Mouse (Mus musculus) B cell, adult (primary cell): ENCODE data around the gene Gm7247. TPM values are rescaled to one million over a fixed set of nuclear protein-coding genes. Genes with fewer than 3 reads are reported as not detected.

Experiments
- total RNA-seq: library from RNA; stranded (reverse); gene quantifications from 4 replicates; pipeline ENCODE4 v1.2.4, GENCODE M21; 2023; ENCODE audit not compliant: inconsistent age

Gm7247 gene
- total RNA-seq: not detected in 4 replicates

DNA sequence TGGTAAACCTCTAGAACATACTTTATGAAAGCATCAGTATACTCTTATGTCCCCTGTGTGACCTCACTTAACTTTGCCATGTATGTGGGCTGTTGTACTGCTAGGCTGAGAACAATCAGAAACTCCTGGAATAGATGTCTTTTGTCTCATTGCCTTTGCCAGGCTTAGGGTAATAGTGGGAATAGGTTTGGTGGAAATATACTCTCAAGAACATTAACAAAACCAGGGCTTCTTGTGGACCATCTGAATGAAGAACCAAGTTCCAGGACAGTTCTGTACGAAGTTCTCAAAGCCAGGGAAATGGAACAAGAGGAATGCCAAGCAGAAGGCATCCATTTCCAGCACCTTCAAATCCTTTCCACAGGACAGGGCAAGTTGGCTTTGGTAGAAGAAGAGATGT is at the start of gene Gm7247:
Gm7247 (plus strand) TSS at position 301 of the 400 bp plus-strand sequence.

DNA sequence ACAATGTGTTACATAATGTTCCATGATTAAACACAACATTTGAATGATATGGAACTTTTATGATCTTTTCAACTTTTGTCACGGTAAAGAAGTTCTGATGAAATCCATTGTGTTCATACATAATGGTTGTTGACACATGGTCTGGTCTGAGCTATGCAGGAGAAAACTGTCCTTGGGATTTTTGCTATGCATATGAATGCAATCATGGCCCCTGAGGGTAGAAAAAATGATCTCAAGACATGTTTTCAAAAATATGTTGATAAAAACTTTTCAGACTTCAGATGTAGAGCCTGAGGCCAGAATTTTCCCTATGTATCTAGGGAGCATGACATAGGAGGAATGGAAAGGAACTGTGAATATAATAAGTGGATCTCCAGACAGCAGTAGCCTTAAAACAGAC is 49.0 kb downstream of the Gm7247 start, which contains the start of gene Vmn2r88:
Vmn2r88 (plus strand) TSS at position 301 of the 400 bp plus-strand sequence.

DNA sequence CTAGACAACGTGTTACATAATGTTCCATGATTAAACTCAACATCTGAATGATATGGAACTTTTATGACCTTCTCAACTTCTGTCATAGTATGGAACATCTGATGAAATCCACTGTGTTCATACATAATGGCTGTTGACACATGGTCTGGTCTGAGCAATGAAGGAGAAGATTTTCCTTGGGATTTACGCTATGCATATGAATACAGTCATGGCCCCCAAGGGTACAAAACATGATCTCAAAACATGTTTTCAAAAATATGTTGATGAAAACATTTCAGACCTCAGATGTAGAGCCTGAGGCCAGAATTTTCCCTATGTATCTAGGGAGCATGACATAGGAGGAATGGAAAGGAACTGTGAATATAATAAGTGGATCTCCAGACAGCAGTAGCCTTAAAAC is 90.0 kb downstream of the Gm7247 start, which contains the start of gene Vmn2r89:
Vmn2r89 (plus strand) TSS at position 301 of the 400 bp plus-strand sequence.

DNA sequence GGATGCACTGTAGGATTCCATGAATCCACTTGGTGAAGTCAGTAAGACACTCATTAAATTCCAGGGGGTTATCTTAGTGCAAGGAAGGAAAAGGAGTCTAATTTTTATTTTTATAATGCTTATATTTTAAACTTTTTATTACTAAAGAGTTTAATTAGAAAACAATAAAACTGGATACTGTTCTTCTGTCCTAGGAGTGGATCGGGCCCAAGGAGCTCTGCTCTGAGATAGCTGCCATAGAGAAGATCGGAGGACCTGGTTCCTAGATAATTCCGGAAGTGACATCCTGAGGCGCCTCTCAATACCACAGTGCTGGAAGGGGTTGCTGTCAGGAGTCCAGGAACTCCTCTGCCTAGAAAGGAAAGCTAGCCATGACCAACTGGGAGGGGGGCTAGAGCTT is 190.9 kb downstream of the Gm7247 start, which contains the start of gene Gm5622:
Gm5622 (plus strand) TSS at position 301 of the 400 bp plus-strand sequence.

DNA sequence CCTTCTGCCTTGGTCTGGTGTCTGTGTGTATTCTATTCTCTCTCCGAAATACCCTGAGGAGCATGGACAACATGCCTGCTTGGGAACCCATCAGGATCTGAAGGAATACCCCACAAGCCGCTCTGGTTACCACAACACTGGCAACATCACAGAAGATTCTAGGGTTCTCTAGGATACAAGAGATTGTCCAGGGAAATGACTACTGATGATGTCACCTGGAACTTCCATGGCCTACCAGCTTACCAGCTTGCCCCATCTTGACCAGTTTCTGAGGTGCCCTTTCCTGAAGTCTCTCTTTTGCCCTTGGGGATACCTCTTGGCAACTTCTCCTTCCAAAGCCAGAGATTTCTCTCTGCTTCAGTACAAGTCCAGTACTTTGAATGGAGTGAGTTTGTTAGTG is 212.4 kb downstream of the Gm7247 start, which contains the start of gene Gm17175:
Gm17175 (minus strand) TSS at position 101 of the 400 bp plus-strand sequence.

DNA sequence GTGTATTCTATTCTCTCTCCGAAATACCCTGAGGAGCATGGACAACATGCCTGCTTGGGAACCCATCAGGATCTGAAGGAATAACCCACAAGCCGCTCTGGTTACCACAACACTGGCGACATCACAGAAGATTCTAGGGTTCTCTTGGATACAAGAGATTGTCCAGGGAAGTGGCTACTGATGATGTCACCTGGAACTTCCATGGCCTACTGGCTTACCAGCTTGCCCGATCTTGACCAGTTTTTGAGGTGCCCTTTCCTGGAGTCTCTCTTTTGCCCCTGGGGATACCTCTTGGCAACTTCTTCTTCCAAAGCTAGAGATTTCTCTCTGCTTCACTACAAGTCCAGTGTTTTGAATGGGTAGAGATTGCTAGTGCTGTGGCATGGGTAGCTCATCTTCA is 230.5 kb downstream of the Gm7247 start, which contains the start of gene Gm17174:
Gm17174 (minus strand) TSS at position 101 of the 400 bp plus-strand sequence.

DNA sequence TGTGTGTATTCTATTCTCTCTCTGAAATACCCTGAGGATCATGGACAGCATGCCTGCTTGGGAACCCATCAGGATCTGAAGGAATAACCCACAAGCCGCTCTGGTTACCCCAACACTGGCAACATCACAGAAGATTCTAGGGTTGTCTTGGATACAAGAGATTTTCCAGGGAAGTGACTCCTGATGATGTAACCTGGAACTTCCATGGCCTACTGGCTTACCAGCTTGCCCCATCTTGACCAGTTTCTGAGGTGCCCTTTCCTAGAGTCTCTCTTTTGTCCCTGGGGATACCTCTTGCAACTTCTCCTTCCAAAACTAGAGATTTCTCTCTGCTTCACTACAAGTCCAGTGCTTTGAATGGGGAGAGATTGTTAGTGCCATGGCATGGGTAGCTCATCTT is 249.7 kb downstream of the Gm7247 start, which contains the start of gene Gm17078:
Gm17078 (minus strand) TSS at position 101 of the 400 bp plus-strand sequence.

Other genes starting within 250 kb of the Gm7247 start
- not detected in 4 replicates for gene Eddm3b, start 247.3 kb upstream of the Gm7247 start, total RNA-seq
- gene Rnase6, start 237.8 kb upstream of the Gm7247 start, total RNA-seq: 106 to 123 TPM (median 116 TPM) in 4 replicates
- 0.72 TPM in 1 of 4 replicates, not detected in the others for gene Rnase1, start 215.0 kb upstream of the Gm7247 start, total RNA-seq
- gene Rnase2b, start 199.5 kb upstream of the Gm7247 start, total RNA-seq: not detected in 4 replicates
- not detected in 4 replicates for gene Ang2, start 162.6 kb upstream of the Gm7247 start, total RNA-seq
- not detected in 4 replicates for gene Ear14, start 158.4 kb upstream of the Gm7247 start, total RNA-seq
- gene Rnase2a, start 105.6 kb upstream of the Gm7247 start, total RNA-seq: not detected in 4 replicates
- gene Vmn2r88, start 49.1 kb downstream of the Gm7247 start, total RNA-seq: not detected in 4 replicates
- not detected in 4 replicates for gene Vmn2r89, start 90.1 kb downstream of the Gm7247 start, total RNA-seq
- not detected in 4 replicates for gene Gm5622, start 191.0 kb downstream of the Gm7247 start, total RNA-seq
- gene Gm17175, start 212.3 kb downstream of the Gm7247 start, total RNA-seq: not detected in 4 replicates
- gene Gm17174, start 230.4 kb downstream of the Gm7247 start, total RNA-seq: not detected in 4 replicates
- not detected in 4 replicates for gene Gm17078, start 249.6 kb downstream of the Gm7247 start, total RNA-seq